Mouse (Mus musculus): ENCODE data around the gene Mgmt. TPM values are rescaled to one million over a fixed set of nuclear protein-coding genes. Genes with fewer than 3 reads are reported as not detected.

The Mgmt gene
- polyA plus RNA-seq, 1 experiment from 2014 or later, result 1.5 TPM

DNA sequence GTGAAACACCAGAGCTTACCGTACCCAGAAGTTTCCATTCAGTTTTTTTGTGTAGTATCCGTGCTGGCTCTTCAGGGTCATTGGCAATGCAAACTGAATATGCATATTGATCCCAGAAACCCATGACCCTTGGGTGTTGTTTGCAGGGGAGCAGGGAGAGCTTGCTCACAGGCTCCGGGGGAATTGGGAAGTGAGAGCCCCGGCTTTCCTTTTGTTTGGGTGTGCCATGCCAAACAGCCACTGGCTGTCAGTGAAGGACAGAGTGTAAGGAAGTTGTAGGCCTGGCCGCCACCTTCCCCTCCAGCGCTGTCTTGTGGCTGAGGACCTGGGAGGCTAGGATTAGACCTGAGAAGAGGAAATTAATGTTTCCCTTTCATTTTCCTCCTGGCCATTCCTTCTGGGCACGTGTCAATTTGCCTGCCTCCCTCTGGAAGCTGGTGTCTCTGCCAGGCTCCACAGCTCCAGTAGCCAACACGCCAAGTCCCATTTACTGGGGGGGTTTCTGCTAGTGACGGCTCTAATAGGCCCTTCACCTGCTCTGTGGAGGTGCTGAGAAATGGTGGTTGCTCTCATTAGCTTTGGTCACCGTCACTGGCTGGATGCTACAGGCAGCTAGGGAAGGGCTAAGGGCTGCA lies 144.0 kb downstream of the Mgmt start:
- Histone ChIP-seq H3K4me1 (ENCODE audit: control insufficient read depth, insufficient read depth, low read length) (peaks cover 22% of the 10 kb centered on the region), H3K27me3 (ENCODE audit: control insufficient read depth, insufficient read depth, low read length) (no peaks in the 10 kb centered on the region), H3K36me3 (ENCODE audit: control insufficient read depth, insufficient read depth, low read length) (no peaks in the 10 kb centered on the region), H3K4me2 (ENCODE audit: low read length) (no peak overlapping the region), H3K9ac (replicated peaks; ENCODE audit: low read length) (no peak overlapping the region), H3K27ac (replicated peaks; ENCODE audit: low read depth, low read length) (no peak overlapping the region), H3K9me3 (ENCODE audit: control insufficient read depth, low read length) (0 out of 2 replicates have a peak, but pooled peaks cover 2% of the 10 kb centered on the region), H3K4me3 (replicated peaks; ENCODE audit: low read depth, low read length) (no peak overlapping the region)
- ATAC-seq (ENCODE audit: low FRiP score, low TSS enrichment) (no peak), DNase-seq (peak; percentile 30)
- WGBS, result 51% methylated on average over 10 of the region's 10 CpGs

GRCm38 (mm10) chr7:137038946-137039320 lies 144.5 kb downstream of the Mgmt start:
- Histone ChIP-seq H3K36me3 (ENCODE audit: control insufficient read depth, insufficient read depth, low read length) (no peaks in the 10 kb centered on the region), H3K4me2 (ENCODE audit: low read length) (no peak overlapping the region), H3K4me1 (ENCODE audit: control insufficient read depth, insufficient read depth, low read length) (peaks cover 22% of the 10 kb centered on the region), H3K4me3 (replicated peaks; ENCODE audit: low read depth, low read length) (no peak overlapping the region), H3K27me3 (ENCODE audit: control insufficient read depth, insufficient read depth, low read length) (no peaks in the 10 kb centered on the region), H3K9me3 (ENCODE audit: control insufficient read depth, low read length) (0 out of 2 replicates have a peak, but pooled peaks cover 2% of the 10 kb centered on the region), H3K9ac (replicated peaks; ENCODE audit: low read length) (no peak overlapping the region), H3K27ac (replicated peaks; ENCODE audit: low read depth, low read length) (no peak overlapping the region)
- DNase-seq (peak; percentile 31), ATAC-seq (ENCODE audit: low FRiP score, low TSS enrichment) (no peak)
- 31% methylated on average over 7 of the region's 7 CpGs for WGBS

DNA sequence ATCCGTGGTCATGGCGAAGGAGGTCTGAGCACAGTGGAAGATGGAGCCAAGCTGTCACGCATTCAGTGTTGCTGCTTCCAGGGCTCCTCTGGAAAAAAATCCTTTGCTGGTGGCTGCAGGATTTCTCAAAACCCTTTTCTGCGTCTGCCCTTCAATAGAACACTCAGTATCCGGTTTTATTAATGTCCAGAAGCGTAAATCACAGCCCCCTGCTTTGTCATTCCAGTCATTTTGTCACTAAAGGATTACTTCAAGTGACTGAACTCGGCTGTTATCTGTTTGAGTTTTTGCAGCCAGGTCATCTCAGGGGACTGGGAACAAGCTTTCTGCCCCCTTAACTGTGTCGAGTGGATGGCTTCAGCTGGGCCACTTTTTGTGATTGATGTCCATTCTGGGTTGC lies 146.2 kb downstream of the Mgmt start:
- Histone ChIP-seq H3K9me3 (ENCODE audit: control insufficient read depth, low read length) (no peaks in the 10 kb centered on the region), H3K27ac (replicated peaks; ENCODE audit: low read depth, low read length) (no peak overlapping the region), H3K36me3 (ENCODE audit: control insufficient read depth, insufficient read depth, low read length) (no peaks in the 10 kb centered on the region), H3K4me3 (replicated peaks; ENCODE audit: low read depth, low read length) (no peak overlapping the region), H3K4me1 (ENCODE audit: control insufficient read depth, insufficient read depth, low read length) (peaks cover 22% of the 10 kb centered on the region), H3K4me2 (ENCODE audit: low read length) (no peak overlapping the region), H3K9ac (replicated peaks; ENCODE audit: low read length) (no peak overlapping the region), H3K27me3 (ENCODE audit: control insufficient read depth, insufficient read depth, low read length) (no peaks in the 10 kb centered on the region)
- ATAC-seq (ENCODE audit: low FRiP score, low TSS enrichment) (no peak), DNase-seq (no peak)
- 27% methylated on average over 8 of the region's 8 CpGs for WGBS

- 0 out of 2 replicates have a peak, but pooled peaks cover 3% of the 10 kb centered on the region for H3K9me3 ChIP-seq (ENCODE audit: control insufficient read depth, low read length)
- H3K36me3 ChIP-seq (ENCODE audit: control insufficient read depth, insufficient read depth, low read length), result no peaks in the 10 kb centered on the region
- H3K4me1 ChIP-seq (ENCODE audit: control insufficient read depth, insufficient read depth, low read length), result no peaks in the 10 kb centered on the region
- H3K4me3 ChIP-seq (replicated peaks; ENCODE audit: low read depth, low read length), result no peak overlapping the region
- no peaks in the 10 kb centered on the region for H3K27me3 ChIP-seq (ENCODE audit: control insufficient read depth, insufficient read depth, low read length)
- H3K4me2 ChIP-seq (ENCODE audit: low read length), result no peak overlapping the region
- no peak overlapping the region for H3K9ac ChIP-seq (replicated peaks; ENCODE audit: low read length)
- 91% methylated on average over 4 of the region's 4 CpGs for WGBS
- DNase-seq (no peak), ATAC-seq (ENCODE audit: low FRiP score, low TSS enrichment) (no peak)
- no peak overlapping the region for H3K27ac ChIP-seq (replicated peaks; ENCODE audit: low read depth, low read length)
Measured at GRCm38 (mm10) chr7:137046891-137047290, 152.5 kb downstream of the Mgmt start.

- 62% methylated on average over 8 of the region's 8 CpGs for WGBS
- ATAC-seq (ENCODE audit: low FRiP score, low TSS enrichment) (no peak), DNase-seq (no peak)
- Histone ChIP-seq H3K36me3 (ENCODE audit: control insufficient read depth, insufficient read depth, low read length) (no peaks in the 10 kb centered on the region), H3K4me1 (ENCODE audit: control insufficient read depth, insufficient read depth, low read length) (no peaks in the 10 kb centered on the region), H3K4me3 (replicated peaks; ENCODE audit: low read depth, low read length) (no peak overlapping the region), H3K27ac (replicated peaks; ENCODE audit: low read depth, low read length) (no peak overlapping the region), H3K27me3 (ENCODE audit: control insufficient read depth, insufficient read depth, low read length) (no peaks in the 10 kb centered on the region), H3K9me3 (ENCODE audit: control insufficient read depth, low read length) (0 out of 2 replicates have a peak, but pooled peaks cover 4% of the 10 kb centered on the region), H3K4me2 (ENCODE audit: low read length) (no peak overlapping the region), H3K9ac (replicated peaks; ENCODE audit: low read length) (no peak overlapping the region)
Measured at GRCm38 (mm10) chr7:137048086-137048922, 153.9 kb downstream of the Mgmt start.

GRCm38 (mm10) chr7:137054343-137054742 lies 159.9 kb downstream of the Mgmt start:
- Histone ChIP-seq H3K4me2 (ENCODE audit: low read length) (no peak overlapping the region), H3K36me3 (ENCODE audit: control insufficient read depth, insufficient read depth, low read length) (no peaks in the 10 kb centered on the region), H3K27ac (replicated peaks; ENCODE audit: low read depth, low read length) (no peak overlapping the region), H3K9me3 (ENCODE audit: control insufficient read depth, low read length) (0 out of 2 replicates have a peak, but pooled peaks cover 4% of the 10 kb centered on the region), H3K27me3 (ENCODE audit: control insufficient read depth, insufficient read depth, low read length) (no peaks in the 10 kb centered on the region), H3K9ac (replicated peaks; ENCODE audit: low read length) (no peak overlapping the region), H3K4me1 (ENCODE audit: control insufficient read depth, insufficient read depth, low read length) (no peaks in the 10 kb centered on the region), H3K4me3 (replicated peaks; ENCODE audit: low read depth, low read length) (no peak overlapping the region)
- DNase-seq (no peak), ATAC-seq (ENCODE audit: low FRiP score, low TSS enrichment) (no peak)
- 76% methylated on average over 5 of the region's 5 CpGs for WGBS

DNA sequence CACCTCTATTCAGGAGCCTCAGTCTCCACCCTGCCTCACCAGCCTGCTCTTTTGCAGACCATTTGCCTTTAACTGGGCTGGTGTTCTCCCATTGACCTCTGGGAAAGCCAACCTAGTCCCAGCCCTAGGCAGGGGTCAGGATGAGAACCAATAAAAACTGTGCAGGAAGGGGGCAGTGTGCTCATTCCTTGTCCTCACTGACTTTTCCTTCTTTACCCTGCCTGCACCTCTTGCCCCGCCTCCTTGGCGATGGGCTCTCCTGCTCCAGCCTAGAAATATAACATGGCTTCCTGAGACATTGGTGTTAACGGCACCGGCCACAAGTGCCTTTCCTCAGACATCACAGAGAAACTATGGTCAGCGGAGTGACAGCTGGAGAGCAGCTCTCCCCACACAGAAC lies 161.7 kb downstream of the Mgmt start:
- H3K4me1 ChIP-seq (ENCODE audit: control insufficient read depth, insufficient read depth, low read length), result no peaks in the 10 kb centered on the region
- no peak overlapping the region for H3K4me2 ChIP-seq (ENCODE audit: low read length)
- H3K36me3 ChIP-seq (ENCODE audit: control insufficient read depth, insufficient read depth, low read length), result no peaks in the 10 kb centered on the region
- DNase-seq, result no peak
- WGBS, result 59% methylated on average over 5 of the region's 5 CpGs
- no peak overlapping the region for H3K4me3 ChIP-seq (replicated peaks; ENCODE audit: low read depth, low read length)
- no peak overlapping the region for H3K9ac ChIP-seq (replicated peaks; ENCODE audit: low read length)
- no peak for ATAC-seq (ENCODE audit: low FRiP score, low TSS enrichment)
- H3K27me3 ChIP-seq (ENCODE audit: control insufficient read depth, insufficient read depth, low read length), result no peaks in the 10 kb centered on the region
- H3K27ac ChIP-seq (replicated peaks; ENCODE audit: low read depth, low read length), result no peak overlapping the region
- 0 out of 2 replicates have a peak, but pooled peaks cover 4% of the 10 kb centered on the region for H3K9me3 ChIP-seq (ENCODE audit: control insufficient read depth, low read length)

- no peak overlapping the region for H3K27ac ChIP-seq (replicated peaks; ENCODE audit: low read depth, low read length)
- H3K9ac ChIP-seq (replicated peaks; ENCODE audit: low read length), result no peak overlapping the region
- H3K27me3 ChIP-seq (ENCODE audit: control insufficient read depth, insufficient read depth, low read length), result no peaks in the 10 kb centered on the region
- no peaks in the 10 kb centered on the region for H3K9me3 ChIP-seq (ENCODE audit: control insufficient read depth, low read length)
- H3K4me2 ChIP-seq (ENCODE audit: low read length), result no peak overlapping the region
- H3K4me3 ChIP-seq (replicated peaks; ENCODE audit: low read depth, low read length), result no peak overlapping the region
- ATAC-seq (ENCODE audit: low FRiP score, low TSS enrichment), result no peak
- peaks cover 11% of the 10 kb centered on the region for H3K4me1 ChIP-seq (ENCODE audit: control insufficient read depth, insufficient read depth, low read length)
- DNase-seq, result peak; percentile 50
- 35% methylated on average over 3 of the region's 3 CpGs for WGBS
- no peaks in the 10 kb centered on the region for H3K36me3 ChIP-seq (ENCODE audit: control insufficient read depth, insufficient read depth, low read length)
Measured at GRCm38 (mm10) chr7:137060488-137060887, 166.1 kb downstream of the Mgmt start.

DNA sequence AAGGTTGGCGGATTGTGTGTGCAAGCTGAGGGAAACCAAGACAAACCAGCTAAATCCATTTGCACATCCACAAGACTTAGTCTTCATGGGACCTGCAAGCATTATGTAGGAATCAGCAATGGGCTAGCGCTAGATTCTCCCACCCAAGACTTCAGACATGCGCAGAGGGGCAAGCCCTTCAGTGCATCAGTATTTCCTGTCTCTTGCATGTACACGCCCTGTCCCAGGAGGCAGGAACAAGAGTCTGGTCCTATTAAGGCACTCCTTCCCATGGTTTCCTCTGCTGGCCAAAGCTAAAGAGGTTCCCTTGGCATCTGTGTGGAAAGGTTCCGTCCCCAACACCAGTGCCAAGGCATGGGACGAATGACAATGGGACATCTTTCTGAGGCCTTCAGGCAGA lies 166.7 kb downstream of the Mgmt start:
- ATAC-seq (ENCODE audit: low FRiP score, low TSS enrichment), result no peak
- H3K27me3 ChIP-seq (ENCODE audit: control insufficient read depth, insufficient read depth, low read length), result no peaks in the 10 kb centered on the region
- H3K4me2 ChIP-seq (ENCODE audit: low read length), result no peak overlapping the region
- no peak overlapping the region for H3K27ac ChIP-seq (replicated peaks; ENCODE audit: low read depth, low read length)
- H3K36me3 ChIP-seq (ENCODE audit: control insufficient read depth, insufficient read depth, low read length), result no peaks in the 10 kb centered on the region
- H3K9ac ChIP-seq (replicated peaks; ENCODE audit: low read length), result no peak overlapping the region
- H3K9me3 ChIP-seq (ENCODE audit: control insufficient read depth, low read length), result no peaks in the 10 kb centered on the region
- WGBS, result 94% methylated on average over 6 of the region's 6 CpGs
- DNase-seq, result no peak
- no peak overlapping the region for H3K4me3 ChIP-seq (replicated peaks; ENCODE audit: low read depth, low read length)
- peaks cover 11% of the 10 kb centered on the region for H3K4me1 ChIP-seq (ENCODE audit: control insufficient read depth, insufficient read depth, low read length)
